Comparison of ENCODE assay signal across 7 mouse cellular contexts in the genomic region with DNA sequence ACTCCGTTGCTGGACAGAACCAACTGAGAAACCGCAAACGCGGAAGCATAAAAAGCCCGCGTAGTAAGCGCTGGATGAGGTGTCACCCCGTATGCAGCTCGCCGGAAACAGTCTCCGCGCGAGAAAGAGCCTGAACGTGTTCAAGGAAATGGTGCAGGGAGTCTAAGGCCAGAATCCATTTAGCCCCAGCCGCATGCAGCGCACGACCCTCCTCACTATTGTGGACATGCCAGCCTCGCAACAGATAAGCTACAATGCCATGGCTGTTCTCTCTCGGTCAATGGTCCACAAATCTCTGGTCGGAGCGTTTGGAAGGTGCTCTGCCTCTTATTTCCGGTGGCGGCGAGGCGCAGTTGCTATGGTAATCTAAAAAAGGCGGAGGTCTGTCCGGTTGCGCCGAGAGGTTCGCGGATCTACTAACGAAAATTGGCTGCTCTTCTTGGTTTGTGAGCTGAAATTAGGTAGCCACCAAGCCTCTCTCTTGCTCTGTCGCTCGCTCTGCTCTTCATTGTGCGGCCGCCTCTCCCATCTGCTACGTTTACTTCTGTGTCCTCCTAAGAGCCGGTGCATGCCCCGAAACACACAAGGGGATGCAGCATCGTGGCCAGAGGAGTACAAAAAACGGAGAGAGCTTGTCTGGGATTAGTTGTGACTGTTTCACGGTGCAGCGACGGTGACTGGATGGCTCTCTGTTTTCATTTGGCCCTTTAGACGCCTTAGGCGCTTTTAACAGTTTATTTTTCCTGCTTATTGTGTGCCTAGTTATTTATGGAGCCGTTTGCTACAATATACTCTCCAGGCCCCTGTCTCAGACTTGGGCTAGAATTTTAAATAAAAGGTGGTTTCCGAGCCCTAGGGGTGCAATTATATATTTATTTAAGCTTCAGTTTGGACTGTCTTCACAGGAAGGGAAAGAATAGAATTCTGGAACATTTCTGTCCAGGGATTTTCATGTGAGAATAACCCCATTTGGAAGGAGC. TPM values are rescaled to one million over a fixed set of nuclear protein-coding genes. Genes with fewer than 3 reads are reported as not detected.
DNase-seq lines count a peak whose midpoint lies in the region; ATAC-seq lines count a peak whose summit lies in the region.

A gene (plus strand): TSS at position 105 of the 980 bp plus-strand sequence.

- H3K9ac ChIP-seq in embryonic facial prominence, embryonic 11.5 days (replicated peaks; ENCODE audit: low read length) = peak within 1 kb of the TSS; percentile 82
- peak within 1 kb of the TSS; percentile 85 for H3K9ac ChIP-seq in midbrain, embryonic 13.5 days (replicated peaks)

- peak within 1 kb of the TSS; percentile 66 for H3K27ac ChIP-seq in embryonic facial prominence, embryonic 11.5 days (replicated peaks; ENCODE audit: low read depth, low read length)
- peak within 1 kb of the TSS; percentile 96 for H3K27ac ChIP-seq in limb, embryonic 10.5 days
- peak within 1 kb of the TSS; percentile 97 for H3K27ac ChIP-seq in midbrain, embryonic 13.5 days

- peak within 1 kb of the TSS; percentile 55 for H3K4me2 ChIP-seq in embryonic facial prominence, embryonic 11.5 days (ENCODE audit: low read depth, low read length)
- H3K4me2 ChIP-seq in midbrain, embryonic 13.5 days (replicated peaks) = peak within 1 kb of the TSS; percentile 60

- ATAC-seq in embryonic facial prominence, embryonic 11.5 days (replicated peaks; ENCODE audit: insufficient number of reproducible peaks, low FRiP score, low TSS enrichment, low read depth) = peak; percentile 84
- ATAC-seq in granulocyte monocyte progenitor cell, adult 5-6 weeks (replicated peaks; ENCODE audit: poor library complexity, severe bottlenecking) = peak; percentile 97
- peak; percentile 93 for ATAC-seq in midbrain, embryonic 13.5 days

- H3K9me3 ChIP-seq in embryonic facial prominence, embryonic 11.5 days (replicated peaks; ENCODE audit: control insufficient read depth, low read length) = no peaks in the 10 kb centered on the region
- H3K9me3 ChIP-seq in limb, embryonic 10.5 days (replicated peaks) = no peaks in the 10 kb centered on the region
- H3K9me3 ChIP-seq in midbrain, embryonic 13.5 days = no peaks in the 10 kb centered on the region

- H3K27me3 ChIP-seq in embryonic facial prominence, embryonic 11.5 days (ENCODE audit: control insufficient read depth, insufficient read depth, low read length) = no peaks in the 10 kb centered on the region
- H3K27me3 ChIP-seq in limb, embryonic 10.5 days (ENCODE audit: low read depth, poor library complexity, severe bottlenecking) = no peaks in the 10 kb centered on the region
- H3K27me3 ChIP-seq in midbrain, embryonic 13.5 days = no peaks in the 10 kb centered on the region

- peak; percentile 89 for DNase-seq in adrenal gland, postnatal 14 days
- peak; percentile 91 for DNase-seq in embryonic facial prominence, embryonic 11.5 days (ENCODE audit: low spot score)
- DNase-seq in kidney, adult 11 months = peak; percentile 79
- DNase-seq in limb, embryonic 10.5 days (ENCODE audit: low spot score) = peak; percentile 89
- peak; percentile 77 for DNase-seq in spleen, adult 12 weeks (ENCODE audit: low spot score)

- no peaks in the 10 kb centered on the region for H3K4me1 ChIP-seq in embryonic facial prominence, embryonic 11.5 days (ENCODE audit: control insufficient read depth, insufficient read depth, low read length)
- peaks cover 11% of the 10 kb centered on the region for H3K4me1 ChIP-seq in limb, embryonic 10.5 days
- peaks cover 13% of the 10 kb centered on the region for H3K4me1 ChIP-seq in midbrain, embryonic 13.5 days (replicated peaks)

- WGBS in embryonic facial prominence, embryonic 11.5 days = under 1% methylated on average over 48 of the region's 48 CpGs
- WGBS in limb, embryonic 10.5 days = under 1% methylated on average over 48 of the region's 48 CpGs
- WGBS in midbrain, embryonic 13.5 days = under 1% methylated on average over 48 of the region's 48 CpGs

- H3K4me3 ChIP-seq in embryonic facial prominence, embryonic 11.5 days (ENCODE audit: low read depth, low read length) = peak within 1 kb of the TSS; percentile 69
- peak within 1 kb of the TSS; percentile 77 for H3K4me3 ChIP-seq in limb, embryonic 10.5 days
- peak within 1 kb of the TSS; percentile 71 for H3K4me3 ChIP-seq in midbrain, embryonic 13.5 days (replicated peaks)

- H3K36me3 ChIP-seq in embryonic facial prominence, embryonic 11.5 days (replicated peaks; ENCODE audit: control insufficient read depth, insufficient read depth, low read depth, low read length) = no peaks in the 10 kb centered on the region
- peaks cover 12% of the 10 kb centered on the region; the same call in 1 of the 2 replicates for H3K36me3 ChIP-seq in limb, embryonic 10.5 days
- no peaks in the 10 kb centered on the region for H3K36me3 ChIP-seq in midbrain, embryonic 13.5 days

RNA-seq across cellular contexts. Expression of the gene that starts here (rescaled TPM):
- total RNA-seq in adrenal gland, postnatal 14 days (2021) = 6.0 and 7.6 TPM in 2 replicates
- 29.5 and 35.1 TPM in 2 replicates for polyA plus RNA-seq in embryonic facial prominence, embryonic 11.5 days (2014; fragmentation: Nextera tagmentation; extraction: Ambion mirVana)
- total RNA-seq in granulocyte monocyte progenitor cell, adult 5-6 weeks (2014; fragmentation: Nextera tagmentation) = 4.3 and 12.7 TPM in 2 replicates
- 8.7 and 17.3 TPM in 2 replicates for total RNA-seq in granulocyte monocyte progenitor cell, adult 5-6 weeks (2017)
- polyA plus RNA-seq in limb, embryonic 10.5 days (2016; fragmentation: Nextera tagmentation; extraction: Ambion mirVana) = 20.8 and 23.1 TPM in 2 replicates
- 19.7 and 22.7 TPM in 2 replicates for polyA plus RNA-seq in midbrain, embryonic 13.5 days (2015; fragmentation: Nextera tagmentation; extraction: Ambion mirVana)

Comparison
In these comparisons a context has a peak if more than half of its experiments do, and no peak if none do; other contexts are left out.
1. Peak in every context shown above with its lines: DNase-seq, ATAC-seq, H3K4me3 ChIP-seq and H3K27ac ChIP-seq.